Mouse (Mus musculus) hindbrain, embryonic 11.5 days (tissue): ENCODE measurements around the gene Mib2. TPM values are rescaled to one million over a fixed set of nuclear protein-coding genes. Genes with fewer than 3 reads are reported as not detected.

ENCODE experiments used
- ATAC-seq: fragments of 200-750 bp; cut with Nextera tagmentation; 2 replicates; pipeline ENCODE4 v1.8.0; 2017; ENCODE audit warnings: mild to moderate bottlenecking, moderate TSS enrichment, moderate library complexity; ENCODE audit not compliant: low FRiP score
- DNase-seq: peaks from one replicate; pipeline ENCODE4 v3.0.0-alpha.2; 2015; ENCODE audit warnings: low spot score
- H3K27ac ChIP-seq: fragments of 300-500 bp; sonication (generic); 2 replicates; pipeline ENCODE4 v1.5.1; 2014; ENCODE audit warnings: mild to moderate bottlenecking, low read depth, low read length
- H3K27me3 ChIP-seq: fragments of 300-500 bp; sonication (generic); 2 replicates; pipeline ENCODE4 v1.6.1; 2014; ENCODE audit warnings: mild to moderate bottlenecking, low read length, moderate library complexity, mixed read lengths; ENCODE audit not compliant: control insufficient read depth, insufficient read depth
- H3K36me3 ChIP-seq: fragments of 300-500 bp; sonication (generic); 2 replicates; pipeline ENCODE4 v1.6.1; 2014; ENCODE audit warnings: mild to moderate bottlenecking, low read length, moderate library complexity, mixed read lengths; ENCODE audit not compliant: control insufficient read depth, insufficient read depth
- H3K4me1 ChIP-seq: fragments of 300-500 bp; sonication (generic); replicated peaks from 2 replicates; pipeline ENCODE4 v1.6.1; 2014; ENCODE audit warnings: low read length, mixed read lengths; ENCODE audit not compliant: control insufficient read depth, insufficient read depth
- H3K4me2 ChIP-seq: fragments of 300-500 bp; sonication (generic); replicated peaks from 2 replicates; pipeline ENCODE4 v1.6.1; 2014; ENCODE audit warnings: mild to moderate bottlenecking, low read depth, low read length
- H3K4me3 ChIP-seq: fragments of 300-500 bp; sonication (generic); 2 replicates; pipeline ENCODE4 v1.5.1; 2014; ENCODE audit warnings: low read depth, low read length
- H3K9ac ChIP-seq: fragments of 300-500 bp; sonication (generic); 2 replicates; pipeline ENCODE4 v1.6.1; 2014; ENCODE audit warnings: low read depth, low read length
- H3K9me3 ChIP-seq: fragments of 300-500 bp; sonication (generic); 2 replicates; pipeline ENCODE4 v1.6.1; 2016; ENCODE audit warnings: low read length; ENCODE audit not compliant: control insufficient read depth
- WGBS: fragments of 180-500 bp; shearing (Covaris S2); extraction: QIAGEN DNeasy Blood & Tissue Kit; methylation state at CpG from one replicate; pipeline ENCODE4 v1.1.7; 2014; 5-methylcytosine and 5-hydroxymethylcytosine counted together
- polyA plus RNA-seq: library from polyadenylated mRNA; unstranded; fragments of >200 nt; fragmentation: Nextera tagmentation; extraction: Ambion mirVana; gene quantifications from 2 replicates; pipeline ENCODE4 v1.2.1, GENCODE M21; 2014

Gene Mib2
- polyA plus RNA-seq, 1 experiment from 2014 or later = 9.9 TPM

- Histone ChIP-seq H3K4me2 (peak overlapping the region; percentile 66), H3K27ac (no peak overlapping the region), H3K36me3 (no peaks in the 10 kb centered on the region), H3K9ac (peak overlapping the region; percentile 45; the same call in 1 of the 2 replicates), H3K9me3 (no peaks in the 10 kb centered on the region), H3K4me1 (peaks cover 14% of the 10 kb centered on the region), H3K4me3 (peak overlapping the region; percentile 29), H3K27me3 (peaks cover 50% of the 10 kb centered on the region)
- DNase-seq (peak; percentile 59), ATAC-seq (peak; percentile 28; the same call in 1 of the 2 replicates)
- 2% methylated on average over 52 of the region's 52 CpGs for WGBS
Measured at GRCm38 (mm10) chr4:155654456-155655298, 14.3 kb downstream of the Mib2 start.

GRCm38 (mm10) chr4:155654183-155654455, 14.9 kb downstream of the Mib2 start:
- Histone ChIP-seq H3K4me2 (peak overlapping the region; percentile 66), H3K4me3 (peak overlapping the region; percentile 29; the same call in 1 of the 2 replicates), H3K9ac (peak overlapping the region; percentile 45; the same call in 1 of the 2 replicates), H3K4me1 (peaks cover 14% of the 10 kb centered on the region), H3K9me3 (no peaks in the 10 kb centered on the region), H3K27me3 (peaks cover 50% of the 10 kb centered on the region), H3K27ac (no peak overlapping the region), H3K36me3 (no peaks in the 10 kb centered on the region)
- 4% methylated on average over 6 of the region's 6 CpGs for WGBS
- peak; percentile 2; the same call in 1 of the 2 replicates for ATAC-seq
- DNase-seq = no peak

GRCm38 (mm10) chr4:155653451-155654182, 15.4 kb downstream of the Mib2 start:
- ATAC-seq = peak; percentile 30; the same call in 1 of the 2 replicates
- 2% methylated on average over 31 of the region's 31 CpGs for WGBS
- Histone ChIP-seq H3K4me2 (peak overlapping the region; percentile 66), H3K36me3 (no peaks in the 10 kb centered on the region; the same call in 1 of the 2 replicates), H3K4me3 (peak overlapping the region; percentile 32), H3K27me3 (peaks cover 50% of the 10 kb centered on the region), H3K9ac (peak overlapping the region; percentile 58), H3K9me3 (no peaks in the 10 kb centered on the region), H3K27ac (no peak overlapping the region), H3K4me1 (peaks cover 14% of the 10 kb centered on the region)
- DNase-seq = peak; percentile 70

- H3K9me3 ChIP-seq = no peaks in the 10 kb centered on the region
- peak within 1 kb of the TSS; percentile 32 for H3K4me3 ChIP-seq
- under 1% methylated on average over 33 of the region's 33 CpGs for WGBS
- peak within 1 kb of the TSS; percentile 58 for H3K9ac ChIP-seq
- peaks cover 50% of the 10 kb centered on the region for H3K27me3 ChIP-seq
- H3K36me3 ChIP-seq = peaks cover 2% of the 10 kb centered on the region; the same call in 1 of the 2 replicates
- peak within 1 kb of the TSS; percentile 66 for H3K4me2 ChIP-seq
- H3K27ac ChIP-seq = no peak within 1 kb of the TSS
- H3K4me1 ChIP-seq = peaks cover 14% of the 10 kb centered on the region
- DNase-seq = no peak
- peak; percentile 61 for ATAC-seq
Measured at GRCm38 (mm10) chr4:155653086-155653450, 15.9 kb downstream of the Mib2 start, which contains the start of gene Mmp23. Gene Mmp23, minus strand, starts transcription at chr4:155653384.

GRCm38 (mm10) chr4:155652283-155653085, 16.5 kb downstream of the Mib2 start:
- H3K36me3 ChIP-seq = peaks cover 5% of the 10 kb centered on the region
- H3K9ac ChIP-seq = peak overlapping the region; percentile 58
- WGBS = 23% methylated on average over 35 of the region's 36 CpGs
- H3K27me3 ChIP-seq = peaks cover 50% of the 10 kb centered on the region
- peak overlapping the region; percentile 66 for H3K4me2 ChIP-seq
- peak overlapping the region; percentile 32 for H3K4me3 ChIP-seq
- no peaks in the 10 kb centered on the region for H3K9me3 ChIP-seq
- DNase-seq (peak; percentile 23), ATAC-seq (no peak)
- H3K4me1 ChIP-seq = peaks cover 14% of the 10 kb centered on the region
- no peak overlapping the region for H3K27ac ChIP-seq

- peak; percentile 4 for DNase-seq
- ATAC-seq = no peak
- Histone ChIP-seq H3K36me3 (peaks cover 7% of the 10 kb centered on the region), H3K4me1 (peaks cover 14% of the 10 kb centered on the region), H3K27me3 (peaks cover 50% of the 10 kb centered on the region), H3K9me3 (no peaks in the 10 kb centered on the region), H3K4me3 (no peak overlapping the region), H3K4me2 (no peak overlapping the region), H3K27ac (no peak overlapping the region), H3K9ac (no peak overlapping the region)
- 65% methylated on average over 15 of the region's 15 CpGs for WGBS
Measured at GRCm38 (mm10) chr4:155651553-155652269, 17.3 kb downstream of the Mib2 start.

GRCm38 (mm10) chr4:155649355-155649754, 19.6 kb downstream of the Mib2 start:
- DNase-seq (no peak), ATAC-seq (no peak)
- Histone ChIP-seq H3K36me3 (peaks cover 10% of the 10 kb centered on the region), H3K9ac (no peak overlapping the region), H3K27ac (no peak overlapping the region), H3K4me2 (no peak overlapping the region), H3K27me3 (peaks cover 33% of the 10 kb centered on the region), H3K4me1 (peaks cover 5% of the 10 kb centered on the region), H3K9me3 (no peaks in the 10 kb centered on the region), H3K4me3 (no peak overlapping the region)
- WGBS = 94% methylated on average over 11 of the region's 11 CpGs

- 96% methylated on average over 5 of the region's 5 CpGs for WGBS
- H3K4me1 ChIP-seq = no peaks in the 10 kb centered on the region
- ATAC-seq = no peak
Measured at GRCm38 (mm10) chr4:155645721-155646120, 23.3 kb downstream of the Mib2 start.

More at GRCm38 (mm10) chr4:155645721-155646120, 23.3 kb downstream of the Mib2 start:
- Histone ChIP-seq H3K27ac (no peak overlapping the region), H3K4me2 (no peak overlapping the region), H3K4me3 (no peak overlapping the region), H3K9me3 (no peaks in the 10 kb centered on the region), H3K36me3 (peaks cover 12% of the 10 kb centered on the region), H3K27me3 (no peaks in the 10 kb centered on the region), H3K9ac (no peak overlapping the region)
- DNase-seq = no peak
